Mouse (Mus musculus) lung, postnatal 10 days (tissue): ENCODE data around the gene Mrpl53.

Experiments
- DNase-seq: peaks from one replicate; pipeline ENCODE4 v3.0.0; 2021

Gene Mrpl53

GRCm38 (mm10) chr6:83108762-83109668, at the start of gene Mrpl53:
Gene Mrpl53, plus strand, starts transcription at chr6:83109040.
- peak; percentile 87 for DNase-seq

- no peak for DNase-seq
Observed at GRCm38 (mm10) chr6:83065995-83066394, 42.8 kb upstream of the Mrpl53 start.

GRCm38 (mm10) chr6:83066441-83066840, 42.4 kb upstream of the Mrpl53 start:
- DNase-seq: no peak

GRCm38 (mm10) chr6:83068221-83068620, 40.6 kb upstream of the Mrpl53 start:
- DNase-seq: no peak

- DNase-seq: no peak
Observed at GRCm38 (mm10) chr6:83068706-83069487, 39.9 kb upstream of the Mrpl53 start.

- no peak for DNase-seq
Observed at GRCm38 (mm10) chr6:83069488-83070246, 39.2 kb upstream of the Mrpl53 start.

GRCm38 (mm10) chr6:83070247-83070310, 38.8 kb upstream of the Mrpl53 start, which contains the start of gene Tlx2:
Gene Tlx2, minus strand, starts transcription at chr6:83070293.
- DNase-seq: no peak

GRCm38 (mm10) chr6:83070311-83071219, 38.3 kb upstream of the Mrpl53 start:
- DNase-seq: no peak

- DNase-seq: no peak
Observed at GRCm38 (mm10) chr6:83071220-83071619, 37.6 kb upstream of the Mrpl53 start.

GRCm38 (mm10) chr6:83074979-83075378, 33.9 kb upstream of the Mrpl53 start:
- DNase-seq: no peak

GRCm38 (mm10) chr6:83077630-83078323, 31.1 kb upstream of the Mrpl53 start, which contains the start of gene Pcgf1:
Gene Pcgf1, plus strand, starts transcription at chr6:83077869.
- peak; percentile 47 for DNase-seq

- DNase-seq: peak; percentile 99
Observed at GRCm38 (mm10) chr6:83078324-83078858, 30.4 kb upstream of the Mrpl53 start.

- DNase-seq: no peak
Observed at GRCm38 (mm10) chr6:83080210-83080609, 28.6 kb upstream of the Mrpl53 start.

GRCm38 (mm10) chr6:83083497-83083896, 25.3 kb upstream of the Mrpl53 start:
- no peak for DNase-seq

- no peak for DNase-seq
Observed at GRCm38 (mm10) chr6:83084477-83084876, 24.4 kb upstream of the Mrpl53 start.

- no peak for DNase-seq
Observed at GRCm38 (mm10) chr6:83086121-83087035, 22.5 kb upstream of the Mrpl53 start, which contains the start of gene Lbx2. Gene Lbx2, plus strand, starts transcription at chr6:83086367.

GRCm38 (mm10) chr6:83087205-83087925, 21.5 kb upstream of the Mrpl53 start:
- DNase-seq: peak; percentile 41

- DNase-seq: no peak
Observed at GRCm38 (mm10) chr6:83087926-83088260, 20.9 kb upstream of the Mrpl53 start.

GRCm38 (mm10) chr6:83092416-83093127, 16.3 kb upstream of the Mrpl53 start:
- peak; percentile 64 for DNase-seq
